Mouse (Mus musculus) kidney, adult 2 months (tissue): ENCODE data around the gene Dgki.

Experiments
- CTCF ChIP-seq: fragments of 200-500 bp; conservative IDR thresholded peaks from 2 replicates; pipeline ENCODE4 v1.5.1; 2011; ENCODE audit warnings: low read depth, mild to moderate bottlenecking, control low read depth, low read length, moderate library complexity, mixed read lengths; ENCODE audit not compliant: insufficient read depth, insufficient read length
- POLR2A ChIP-seq: fragments of 200-500 bp; IDR thresholded peaks from one replicate; pipeline ENCODE4 v1.6.1; 2011; ENCODE audit warnings: low read depth, low read length, control low read depth

GRCm38 (mm10) chr6:37286134-37286533 lies 13.8 kb downstream of the Dgki start:
- TF ChIP-seq CTCF (no peak), POLR2A (no peak)
